Mouse (Mus musculus) cerebellum, postnatal 25 days (tissue): ENCODE results near the gene Sec24c.
"Not testable (repeated sequence)": the region's sequence is repeated elsewhere in the genome, so short reads cannot be mapped to it uniquely, and the experiment has no call there.

Experiments
- DNase-seq, 2 experiments: peaks; one replicate each; pipeline ENCODE4 v3.0.0; 2021; ENCODE audit warnings: mixed read lengths in 2 of 2

Sec24c gene

DNA sequence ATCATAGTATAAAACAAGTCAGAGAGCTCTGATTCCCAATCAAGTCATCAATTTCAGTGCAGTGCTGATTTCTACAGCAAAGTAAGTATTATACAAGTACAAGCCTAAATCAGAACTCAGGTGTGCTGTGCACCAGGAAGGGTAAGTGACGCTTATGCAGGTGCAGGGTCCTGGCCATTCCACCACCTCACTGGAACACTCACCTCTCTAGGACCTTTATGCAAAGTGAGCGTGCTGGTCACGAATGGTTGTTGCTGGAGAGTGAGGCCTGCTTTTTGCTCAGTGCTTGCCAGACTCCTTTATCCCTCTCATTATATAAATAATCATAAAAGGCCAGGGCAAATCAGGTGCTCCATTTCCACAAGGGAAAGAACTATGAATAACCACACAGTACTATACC, 26.3 kb downstream of the Sec24c start:
- DNase-seq: no peak

DNA sequence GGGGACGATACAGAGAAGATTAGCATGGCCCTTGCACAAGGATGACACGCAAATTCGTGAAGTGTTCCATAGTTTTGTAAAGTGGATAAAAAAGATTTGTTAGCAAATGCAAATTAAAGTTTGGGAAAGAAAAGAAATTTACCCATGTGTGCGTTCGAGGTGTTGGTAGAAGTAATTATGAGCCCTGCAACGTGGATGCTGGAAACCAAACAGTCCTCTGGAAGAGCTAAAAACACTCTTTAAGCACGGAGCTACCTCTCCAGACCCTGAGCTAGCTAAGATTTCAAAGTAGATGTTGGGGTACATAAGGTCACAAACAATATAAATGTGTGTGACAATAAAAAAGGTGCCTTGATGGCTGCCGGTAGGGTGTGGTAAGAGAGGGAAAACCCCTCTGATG, 27.4 kb downstream of the Sec24c start:
- DNase-seq: no peak

DNA sequence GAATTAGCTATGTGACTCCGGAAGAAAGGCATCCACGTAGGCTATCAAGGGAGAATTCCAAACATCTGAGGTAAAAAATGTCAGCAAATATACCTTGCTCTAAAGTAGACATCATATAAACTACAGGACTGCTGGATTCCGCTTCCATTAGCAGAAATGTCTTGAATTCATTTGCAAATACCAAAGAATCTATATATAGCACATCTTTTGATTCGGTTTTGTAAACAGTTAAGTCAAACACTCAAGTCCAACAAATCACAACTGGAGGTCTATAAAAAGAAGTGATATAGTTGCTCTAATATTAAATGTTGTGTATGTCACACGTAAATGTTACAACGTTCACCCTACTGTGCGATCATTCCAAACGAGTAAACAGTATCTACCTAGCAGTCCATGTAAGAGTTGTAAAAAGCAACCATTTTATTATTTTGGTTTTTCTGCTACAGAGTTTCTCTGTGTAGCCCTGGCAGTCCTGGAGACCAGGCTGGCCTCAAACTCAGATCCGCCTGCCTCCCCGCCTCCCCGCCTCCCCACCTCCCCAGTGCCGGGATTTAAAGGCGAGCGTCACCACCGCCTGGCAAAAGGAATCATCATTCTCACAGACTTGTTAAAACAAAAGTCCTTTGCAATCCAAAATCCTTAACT, 28.1 kb downstream of the Sec24c start:
- no peak for DNase-seq

DNA sequence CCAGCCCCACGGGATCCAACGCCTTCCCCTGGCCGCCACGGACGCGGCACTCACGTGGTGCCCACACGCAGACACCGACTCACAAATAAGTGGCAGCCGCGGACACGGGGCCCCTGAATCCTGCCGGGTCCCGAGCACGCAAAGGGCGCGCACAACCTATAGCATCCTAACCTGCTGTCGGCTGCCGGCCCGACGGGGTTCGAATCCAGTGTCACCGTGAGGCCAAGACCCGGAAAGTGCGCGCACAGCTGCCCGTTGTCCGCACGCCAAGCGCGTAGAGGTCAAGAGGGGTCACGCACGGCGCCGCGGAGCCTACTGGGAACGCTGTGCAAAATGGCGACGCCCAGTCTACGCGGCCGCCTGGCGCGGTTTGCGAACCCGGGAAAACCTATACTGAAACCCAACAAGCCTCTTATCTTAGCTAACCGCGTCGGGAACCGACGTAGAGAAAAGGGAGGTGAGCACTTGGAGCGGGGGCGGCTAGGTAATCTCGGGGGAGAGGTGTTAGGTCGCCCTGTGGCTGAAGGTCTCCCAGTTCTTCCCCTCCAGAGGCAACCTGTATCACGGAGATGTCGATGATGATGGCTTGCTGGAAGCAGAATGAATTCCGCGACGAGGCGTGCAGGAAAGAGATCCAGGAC, 28.8 kb downstream of the Sec24c start, which contains the start of gene Chchd1:
Chchd1 (plus strand) TSS at position 266 of the 641 bp plus-strand sequence.
- DNase-seq: peak; percentile 94 to 95

DNA sequence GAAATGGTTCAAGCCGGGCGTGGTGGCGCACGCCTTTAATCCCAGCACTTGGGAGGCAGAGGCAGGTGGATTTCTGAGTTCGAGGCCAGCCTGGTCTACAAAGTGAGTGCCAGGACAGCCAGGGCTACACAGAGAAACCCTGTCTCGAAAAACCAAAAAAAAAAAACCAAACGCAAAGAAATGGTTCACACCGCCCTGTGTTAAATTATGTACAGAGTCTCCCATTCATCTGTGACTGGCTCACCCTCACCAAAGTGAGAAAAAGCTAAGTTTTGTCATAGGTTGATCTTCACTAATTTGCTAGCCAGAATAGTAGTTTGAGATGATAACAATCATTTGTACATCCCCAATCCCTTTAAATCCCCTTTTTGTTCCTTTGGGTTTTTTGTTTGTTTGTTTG, 29.4 kb downstream of the Sec24c start:
- not testable (repeated sequence) for DNase-seq

DNA sequence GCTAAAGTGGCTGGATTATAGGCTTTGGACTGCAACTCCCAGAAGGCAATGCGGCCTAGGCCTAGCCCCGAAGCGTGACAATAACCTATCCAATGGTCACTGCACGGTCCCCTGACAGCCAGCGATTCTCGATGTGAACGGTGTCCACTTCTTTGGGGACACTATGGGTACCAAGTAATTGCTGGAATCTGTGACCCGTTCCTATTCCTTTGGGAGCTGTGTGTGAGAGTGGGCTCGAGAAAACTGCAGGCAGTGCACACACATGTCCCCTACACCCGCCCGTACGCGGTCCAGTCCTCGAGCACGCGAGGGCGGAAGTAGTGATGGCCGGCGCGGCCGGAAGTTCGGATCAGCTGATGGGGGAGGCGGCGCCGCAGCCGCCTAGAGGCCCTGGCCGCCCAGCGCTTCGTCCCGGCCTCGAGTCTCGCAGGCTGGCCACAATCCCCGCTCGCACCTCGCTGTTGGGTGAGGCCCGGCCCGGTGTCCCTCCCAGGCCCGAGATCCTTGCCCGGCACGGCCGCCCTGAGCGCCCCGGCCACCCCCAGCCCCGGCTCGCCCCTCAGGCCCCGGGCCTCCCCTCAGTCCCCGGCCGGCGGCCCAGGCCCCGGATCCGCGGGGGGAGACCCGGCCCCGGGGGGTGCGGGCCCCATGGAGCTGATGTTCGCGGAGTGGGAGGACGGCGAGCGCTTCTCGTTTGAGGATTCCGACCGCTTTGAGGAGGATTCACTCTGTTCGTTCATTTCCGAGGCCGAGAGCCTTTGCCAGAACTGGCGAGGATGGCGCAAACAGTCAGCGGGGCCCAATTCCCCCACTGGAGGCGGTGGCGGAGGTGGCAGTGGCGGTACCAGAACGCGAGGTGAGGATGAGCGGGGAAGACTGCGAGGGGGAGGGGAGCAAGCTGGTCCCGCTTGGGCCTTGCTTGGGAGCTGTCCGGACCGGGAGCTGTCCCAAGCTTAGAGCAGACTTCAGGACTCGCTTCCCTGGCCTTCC, 33.4 kb downstream of the Sec24c start, which contains the start of gene Zswim8:
Zswim8 (plus strand) TSS at position 352 of the 990 bp plus-strand sequence.
- DNase-seq: peak; percentile 94 to 95

DNA sequence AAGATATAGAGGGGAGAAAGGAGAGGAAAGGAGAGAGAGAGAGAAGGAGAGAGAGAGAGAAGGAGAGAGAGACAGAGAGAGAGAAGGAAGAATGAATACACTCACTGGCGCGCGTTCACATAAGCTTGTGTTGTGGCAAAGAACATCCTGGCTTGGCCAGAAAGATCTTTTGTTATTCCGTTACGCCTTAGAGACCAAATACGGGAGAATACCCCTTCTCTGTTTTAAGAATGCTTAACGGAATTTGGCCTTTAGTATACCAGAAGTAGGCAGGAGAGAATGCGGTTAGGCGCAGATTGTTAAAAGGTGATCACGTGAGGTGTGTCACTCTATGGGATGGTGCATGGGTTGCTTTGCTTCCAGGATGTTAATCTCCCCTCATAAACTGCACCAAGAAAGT, 34.1 kb downstream of the Sec24c start:
- no peak for DNase-seq

DNA sequence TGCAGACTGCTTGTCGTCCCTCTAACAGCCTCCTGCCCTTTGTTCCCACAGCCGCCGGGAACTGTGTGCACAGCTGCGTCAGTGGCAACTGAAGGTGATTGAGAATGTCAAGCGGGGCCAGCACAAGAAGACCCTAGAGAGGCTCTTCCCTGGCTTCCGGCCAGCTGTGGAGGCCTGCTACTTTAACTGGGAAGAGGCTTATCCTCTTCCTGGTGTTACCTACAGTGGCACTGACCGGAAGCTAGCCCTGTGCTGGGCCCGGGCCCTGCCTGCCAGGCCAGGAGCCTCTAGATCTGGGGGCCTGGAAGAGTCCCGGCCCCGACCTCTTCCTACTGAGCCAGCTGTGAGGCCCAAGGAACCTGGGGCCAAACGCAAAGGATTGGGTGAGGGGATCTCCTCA, 39.7 kb downstream of the Sec24c start:
- no peak for DNase-seq

DNA sequence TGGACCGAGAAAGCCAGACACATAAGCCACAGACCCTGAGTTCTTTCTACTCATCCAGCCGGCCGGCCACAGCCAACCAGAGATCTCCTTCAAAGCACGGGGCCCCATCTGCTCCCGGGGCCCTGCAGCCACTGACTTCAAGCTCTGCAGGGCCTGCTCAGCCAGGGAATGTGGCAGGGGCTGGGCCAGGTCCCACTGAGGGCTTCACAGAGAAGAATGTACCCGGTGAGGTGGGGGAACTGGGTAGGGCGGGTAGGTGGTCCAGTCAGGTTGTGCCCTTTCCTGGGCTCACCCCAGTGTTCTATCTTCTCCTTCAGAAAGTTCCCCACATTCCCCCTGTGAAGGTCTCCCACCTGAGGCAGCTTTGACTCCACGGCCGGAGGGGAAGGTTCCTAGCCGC, 44.3 kb downstream of the Sec24c start:
- DNase-seq: no peak

DNA sequence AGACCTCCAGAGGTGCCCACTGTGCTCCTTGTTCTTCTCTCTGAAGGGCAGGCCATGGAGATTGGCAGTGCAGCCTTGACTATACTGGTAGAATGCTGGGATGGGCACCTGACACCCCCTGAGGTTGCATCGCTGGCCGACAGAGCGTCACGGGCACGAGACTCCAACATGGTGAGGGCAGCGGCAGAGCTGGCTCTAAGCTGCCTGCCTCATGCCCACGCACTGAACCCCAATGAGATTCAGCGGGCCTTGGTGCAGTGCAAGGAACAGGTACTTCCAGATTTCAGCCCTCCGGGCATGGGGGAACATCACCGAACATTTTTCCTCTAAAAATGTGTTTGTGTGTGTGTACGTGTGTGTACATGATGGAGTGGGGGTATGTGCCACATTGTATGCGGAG, 45.7 kb downstream of the Sec24c start:
- DNase-seq: no peak

DNA sequence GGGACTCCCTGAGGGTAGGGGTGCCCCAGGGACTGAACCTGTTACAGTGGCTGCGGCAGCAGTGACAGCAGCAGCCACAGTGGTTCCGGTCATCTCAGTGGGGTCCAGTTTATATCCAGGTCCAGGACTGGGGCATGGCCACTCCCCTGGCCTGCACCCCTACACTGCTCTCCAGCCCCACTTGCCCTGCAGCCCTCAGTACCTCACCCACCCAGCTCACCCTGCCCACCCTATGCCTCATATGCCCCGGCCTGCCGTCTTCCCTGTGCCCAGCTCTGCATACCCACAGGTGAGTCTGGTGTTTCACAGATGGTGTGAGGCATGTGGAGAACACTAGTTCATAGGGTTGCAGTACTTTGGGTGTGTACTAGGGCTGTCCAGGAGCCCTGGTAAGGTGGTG, 47.3 kb downstream of the Sec24c start:
- no peak for DNase-seq

DNA sequence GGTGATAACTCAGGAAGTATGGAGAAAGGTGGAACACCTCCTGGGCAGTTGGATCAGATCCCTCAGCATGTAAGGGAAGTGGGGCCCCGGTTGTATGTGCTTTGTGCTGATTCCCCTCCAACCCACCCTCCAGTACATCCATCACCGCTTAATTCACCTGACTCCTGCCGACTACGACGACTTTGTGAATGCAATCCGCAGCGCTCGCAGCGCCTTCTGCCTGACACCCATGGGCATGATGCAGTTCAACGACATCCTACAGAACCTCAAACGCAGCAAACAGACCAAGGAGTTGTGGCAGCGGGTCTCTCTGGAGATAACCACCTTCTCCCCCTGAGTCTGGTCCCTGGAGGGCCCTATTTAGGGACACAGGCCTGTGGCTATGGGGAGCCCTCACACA, 48.9 kb downstream of the Sec24c start:
- DNase-seq: no peak

DNA sequence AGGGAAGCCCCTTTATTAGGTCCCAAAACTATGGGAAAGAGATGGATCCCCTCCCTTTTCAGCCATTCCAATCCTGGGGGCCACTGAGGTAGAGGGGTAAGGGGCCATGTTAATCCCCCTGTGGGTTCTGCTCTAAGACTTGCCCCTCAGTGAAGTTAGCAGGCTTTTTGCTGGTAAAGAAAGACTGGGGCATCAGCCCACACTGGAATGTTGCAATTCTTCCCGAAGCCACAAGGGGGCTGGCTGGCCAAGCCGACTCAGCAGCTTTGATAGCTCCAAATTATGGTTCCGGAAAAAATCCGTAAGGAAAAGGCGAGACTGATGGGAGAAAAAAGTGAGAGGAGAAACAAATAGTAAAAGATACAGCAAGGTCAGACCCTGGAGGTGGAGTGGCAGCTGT, 49.9 kb downstream of the Sec24c start:
- DNase-seq: peak; percentile 72 to 85

DNA sequence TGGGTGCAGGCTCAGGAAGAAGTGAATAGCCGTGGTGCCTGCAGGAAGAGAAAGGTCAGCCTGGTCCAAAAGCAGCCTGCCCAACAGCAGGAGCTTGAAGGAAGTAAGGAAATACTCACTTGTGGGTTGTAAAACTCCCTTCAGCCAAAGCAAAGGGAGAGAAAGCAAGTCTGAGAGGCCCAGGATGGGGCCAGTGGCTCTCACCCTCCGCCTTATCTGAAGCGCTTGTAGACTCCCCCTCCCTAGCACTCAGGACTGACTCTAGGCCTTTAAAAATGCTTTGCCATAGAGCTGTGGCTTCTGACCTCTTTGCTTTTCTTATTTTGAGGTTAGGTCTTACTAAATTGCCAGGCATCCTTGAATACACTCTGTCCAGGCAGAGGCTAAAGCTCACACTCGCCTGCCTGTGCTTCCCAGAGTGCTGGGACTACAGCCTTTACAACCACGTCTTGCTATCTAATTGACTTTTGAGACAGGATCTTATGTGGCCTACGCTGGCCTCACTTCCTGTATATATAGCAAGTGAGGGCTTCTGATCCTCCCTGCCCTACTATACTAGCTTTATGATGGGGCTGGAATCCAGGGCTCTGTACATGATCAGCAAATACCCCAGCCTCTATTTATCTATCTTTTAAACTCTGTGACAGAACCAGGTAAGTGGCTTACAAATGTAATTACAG, 51.7 kb downstream of the Sec24c start:
- DNase-seq: no peak

DNA sequence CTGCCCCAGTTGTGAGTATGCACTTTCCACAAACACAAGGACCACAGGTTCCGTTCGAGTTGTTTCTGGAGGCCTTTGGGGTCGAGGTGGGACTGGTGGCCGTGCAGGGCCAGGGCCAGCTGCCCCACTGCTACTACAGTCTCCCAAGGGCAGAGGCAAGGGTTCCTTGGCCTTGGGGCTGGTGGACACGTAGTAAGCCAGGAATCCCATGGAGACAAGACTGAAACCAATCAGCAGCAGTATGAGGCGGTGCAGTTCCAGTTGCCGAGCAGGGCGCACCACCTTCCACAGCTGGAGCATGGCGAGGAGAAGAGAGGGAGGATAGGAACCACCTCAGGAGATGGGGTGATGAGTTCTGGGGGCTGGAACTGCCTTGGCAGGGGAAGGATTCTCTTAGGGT, 55.8 kb downstream of the Sec24c start:
- DNase-seq: no peak

DNA sequence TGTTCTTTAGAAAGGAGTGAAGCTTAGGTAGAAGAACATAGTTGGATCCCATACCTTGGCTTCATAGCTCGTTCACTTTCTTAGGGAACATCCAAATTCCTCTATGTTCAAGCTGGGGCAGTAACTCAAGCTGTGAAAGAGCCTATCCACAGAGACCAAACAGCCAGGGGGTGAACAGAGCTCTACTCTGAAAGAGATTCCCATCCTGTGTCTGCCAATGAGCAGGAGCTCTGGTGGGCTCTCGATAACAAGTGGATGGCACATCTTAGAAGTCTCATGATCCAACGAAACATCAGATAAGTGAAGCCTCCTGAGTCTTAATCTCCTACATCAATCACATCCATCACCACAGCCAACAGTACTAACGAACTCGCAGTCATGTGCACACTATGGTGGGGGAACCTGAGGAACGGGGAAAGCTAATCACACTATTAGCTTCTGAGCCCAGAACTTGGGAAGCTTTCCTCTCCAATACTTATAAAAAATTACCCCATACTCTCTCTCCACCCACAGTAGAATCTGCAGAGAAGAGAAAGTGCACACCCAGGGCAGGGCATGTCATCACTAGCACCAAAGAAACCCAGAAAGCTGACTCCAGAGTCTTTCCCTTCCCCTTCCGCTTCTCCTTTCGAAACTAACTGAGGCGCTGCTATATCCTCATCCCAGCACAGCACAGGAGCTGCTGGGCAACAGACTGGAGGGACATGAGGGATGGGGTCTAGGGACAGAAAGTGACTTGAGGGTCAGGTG, 56.9 kb downstream of the Sec24c start:
- DNase-seq: no peak

DNA sequence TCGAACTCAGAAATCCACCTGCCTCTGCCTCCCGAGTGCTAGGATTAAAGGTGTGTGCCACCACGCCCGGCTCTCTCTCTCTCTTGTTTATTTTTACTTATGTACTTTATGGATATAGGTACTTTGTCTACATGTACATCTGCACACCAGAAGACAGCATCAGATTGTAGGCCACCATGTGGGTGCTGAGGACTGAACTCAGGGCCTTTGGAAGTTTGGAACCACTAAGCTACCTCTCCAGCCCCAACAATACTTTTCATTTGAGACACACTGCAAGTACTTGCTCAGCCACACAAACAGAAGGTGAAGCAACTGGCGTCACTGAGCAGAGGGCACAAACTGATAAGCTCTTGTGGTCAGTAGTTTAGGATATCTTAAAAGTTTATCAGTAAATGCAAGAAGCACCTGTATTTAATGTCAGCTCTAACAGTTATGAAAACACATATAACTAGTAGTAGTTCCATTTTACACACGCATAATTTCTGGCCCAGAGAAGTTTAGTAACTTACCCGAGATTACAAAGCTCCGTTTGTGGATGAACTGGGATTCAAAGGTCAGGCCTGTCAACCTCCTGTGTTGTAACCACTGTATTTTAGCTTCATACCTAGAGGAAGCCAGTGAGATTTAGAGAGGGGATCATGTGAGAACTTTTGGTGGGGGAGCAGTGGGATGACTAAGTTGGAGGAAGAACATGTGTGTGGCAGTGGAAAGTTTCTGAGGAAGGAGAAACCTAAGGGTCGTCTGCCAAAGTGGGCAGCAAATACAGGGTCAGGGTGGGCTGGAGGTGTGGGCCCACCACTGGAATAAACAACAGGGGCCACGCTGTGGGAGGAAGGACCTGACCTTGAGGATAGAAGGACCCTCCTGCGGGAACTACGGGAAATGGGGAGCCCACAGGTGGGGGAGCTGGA, 59.2 kb downstream of the Sec24c start:
- DNase-seq: no peak

DNA sequence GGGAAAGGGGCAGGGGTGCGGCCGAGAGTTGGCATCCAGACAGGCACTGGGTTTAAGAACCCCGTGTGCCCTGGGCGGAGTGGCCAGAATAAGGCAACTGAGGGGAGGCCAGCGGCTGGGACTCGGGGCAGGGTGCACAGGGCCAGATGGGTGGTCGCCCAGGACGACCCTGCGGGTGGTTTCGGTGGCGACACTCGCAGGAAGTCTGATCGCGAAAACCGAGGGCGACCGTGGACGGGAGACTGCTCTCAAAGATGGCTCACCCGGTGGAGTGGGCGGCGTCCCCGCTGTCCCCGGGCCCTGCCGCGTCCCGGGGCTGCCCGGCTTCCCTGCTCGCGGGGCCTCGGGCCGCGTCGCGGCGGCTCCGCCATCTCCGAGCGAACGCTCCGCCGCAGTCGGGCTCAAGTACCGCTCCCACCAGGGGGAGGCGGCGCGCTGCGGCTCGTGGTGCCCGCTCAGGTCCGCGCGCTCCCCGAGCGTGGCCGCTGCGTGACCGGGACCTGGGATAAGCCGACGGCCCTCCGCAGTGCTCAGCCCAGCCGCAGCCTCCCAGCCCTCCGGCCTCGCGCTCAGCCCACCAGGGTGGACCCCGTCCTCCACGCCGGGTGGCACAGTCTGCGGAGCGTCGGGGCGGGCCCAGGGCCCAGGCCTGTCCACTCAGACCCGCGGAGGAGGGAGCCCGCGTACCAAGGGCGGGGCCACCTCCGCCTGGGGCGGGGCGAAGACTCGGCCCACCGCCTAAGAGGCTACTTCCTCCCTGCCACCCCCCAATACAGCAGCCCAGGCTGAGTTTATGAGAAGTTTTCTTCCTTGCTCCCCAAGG, 60.1 kb downstream of the Sec24c start, which contains the start of gene Ndst2:
Ndst2 (minus strand) TSS at position 611 of the 823 bp plus-strand sequence.
- peak; percentile 93 to 95 for DNase-seq

DNA sequence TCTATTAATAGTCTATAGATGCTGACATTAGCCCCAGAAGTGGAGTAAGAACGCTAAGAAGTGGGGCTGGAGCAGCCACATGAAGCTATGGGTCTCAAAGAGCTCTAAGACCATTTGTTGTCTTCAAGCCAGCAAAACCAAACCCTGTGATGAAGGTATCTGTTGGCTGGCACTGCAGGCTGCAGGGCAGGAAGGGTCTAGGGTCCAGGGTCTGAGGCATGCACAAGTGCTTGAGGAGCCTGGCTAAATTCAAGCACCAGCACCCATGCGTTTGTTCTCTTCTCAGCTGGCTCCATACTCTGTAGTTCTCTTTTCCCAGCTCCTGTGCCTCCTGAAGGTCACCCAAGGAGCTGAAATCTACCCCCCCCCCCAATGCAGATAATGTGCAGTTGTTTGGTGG, 60.9 kb downstream of the Sec24c start:
- DNase-seq: no peak

DNA sequence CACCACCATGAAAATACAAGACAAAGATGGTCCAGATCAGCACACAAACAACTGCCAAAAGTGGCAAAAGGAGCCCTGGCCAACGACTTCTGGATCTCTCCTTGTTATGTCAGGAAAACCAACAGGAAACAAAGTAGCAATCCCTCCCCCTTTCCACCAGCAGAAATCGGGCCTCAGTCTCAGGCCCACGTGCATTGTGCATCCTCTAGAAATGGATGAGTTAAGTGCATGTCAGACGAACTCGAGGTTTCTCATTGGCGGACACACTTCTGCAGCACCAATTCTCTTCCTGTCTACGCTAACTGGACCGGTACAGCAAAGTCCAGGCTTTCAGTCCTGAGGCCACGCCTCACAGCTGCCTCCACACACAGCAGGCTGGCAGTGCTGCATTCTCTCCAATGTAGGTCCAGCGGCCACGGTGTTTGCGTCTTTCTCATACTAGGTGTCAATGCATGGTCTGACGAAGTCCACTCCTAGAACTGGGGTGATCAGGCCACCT, 61.8 kb downstream of the Sec24c start:
- DNase-seq: no peak
